Mouse (Mus musculus) lung, postnatal 0 days (tissue): ENCODE measurements around the gene Prkch.
A peak's percentile ranks its signal among the peaks of the same experiment; 100 is the strongest.

Source experiments
- CTCF ChIP-seq: IDR thresholded peaks from 2 replicates; pipeline ENCODE4 v1.5.1; 2016; ENCODE audit warnings: antibody characterized with exemption, mild to moderate bottlenecking
- EP300 ChIP-seq: IDR thresholded peaks from 2 replicates; pipeline ENCODE4 v1.6.1; 2016; ENCODE audit warnings: antibody characterized with exemption, mild to moderate bottlenecking, control low read depth

GRCm38 (mm10) chr12:73687077-73688035 lies 102.8 kb downstream of the Prkch start:
- TF ChIP-seq CTCF = peak; percentile 85
- peak; percentile 70; the same call in 1 of the 2 replicates for TF ChIP-seq EP300
